ENCODE assay signal across 8 mouse cellular contexts in the genomic region with DNA sequence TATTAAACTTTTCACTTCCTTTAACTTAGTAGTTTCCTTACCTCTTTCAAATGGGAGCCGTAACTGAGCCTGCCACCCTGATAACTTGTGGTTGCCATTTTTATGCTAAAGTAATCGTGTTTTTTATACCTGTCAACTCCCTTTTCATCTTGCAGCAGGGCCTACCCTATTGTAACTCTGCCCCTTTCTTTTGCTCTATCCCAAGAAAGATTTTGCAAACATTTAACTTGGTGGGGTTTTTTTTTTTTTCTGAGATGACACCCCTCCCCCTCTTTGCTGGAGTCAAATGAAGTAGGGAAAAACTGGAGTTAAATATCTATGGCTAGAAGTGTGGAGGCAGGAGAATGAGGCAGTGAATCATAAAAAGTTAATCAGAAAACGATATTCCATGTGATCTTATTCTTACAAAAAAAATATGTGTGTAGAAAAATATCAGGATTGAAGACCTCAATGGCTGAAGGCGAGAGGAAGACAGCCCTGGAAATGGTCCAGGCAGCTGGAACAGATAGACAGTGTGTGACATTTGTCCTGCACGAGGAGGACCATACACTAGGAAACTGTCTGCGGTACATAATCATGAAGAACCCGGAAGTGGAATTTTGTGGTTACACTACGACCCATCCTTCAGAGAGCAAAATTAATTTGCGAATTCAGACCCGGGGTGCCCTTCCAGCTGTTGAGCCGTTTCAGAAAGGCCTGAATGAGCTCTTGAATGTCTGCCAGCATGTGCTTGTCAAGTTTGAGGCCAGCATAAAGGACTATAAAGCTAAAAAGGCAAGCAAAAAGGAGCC. TPM values are rescaled to one million over a fixed set of nuclear protein-coding genes. Genes with fewer than 3 reads are reported as not detected.
DNase-seq lines count a peak whose midpoint lies in the region; ATAC-seq lines count a peak whose summit lies in the region.

No protein-coding gene starts in this region.

- H3K79me2 ChIP-seq in macrophage (ENCODE audit: inconsistent target), result peaks cover 84% of the 10 kb centered on the region

- 55% methylated on average over 11 of the region's 11 CpGs for WGBS in heart, embryonic 13.5 days
- 46% methylated on average over 11 of the region's 11 CpGs for WGBS in intestine, embryonic 16.5 days
- 43% methylated on average over 11 of the region's 11 CpGs for WGBS in macrophage (ENCODE audit: missing documents)

- ATAC-seq in heart, embryonic 13.5 days (ENCODE audit: extremely low read depth, insufficient number of reproducible peaks, low FRiP score, low TSS enrichment), result no peak
- no peak for ATAC-seq in intestine, embryonic 16.5 days

- H3K4me3 ChIP-seq in heart, embryonic 13.5 days, result peak overlapping the region; percentile 77
- H3K4me3 ChIP-seq in brown adipose tissue, adult 24 weeks (ENCODE audit: insufficient read depth, low read depth, low read length), result peak overlapping the region; percentile 68
- peak overlapping the region; percentile 84 for H3K4me3 ChIP-seq in intestine, embryonic 16.5 days (ENCODE audit: low read length)
- H3K4me3 ChIP-seq in macrophage (ENCODE audit: inconsistent target), result peak overlapping the region; percentile 80

- peak overlapping the region; percentile 97 for H3K4me2 ChIP-seq in heart, embryonic 13.5 days
- peak overlapping the region; percentile 83 for H3K4me2 ChIP-seq in intestine, embryonic 16.5 days (ENCODE audit: low read depth, low read length)

- H3K36me3 ChIP-seq in heart, embryonic 13.5 days, result peaks cover 15% of the 10 kb centered on the region
- no peaks in the 10 kb centered on the region; the same call in 1 of the 2 replicates for H3K36me3 ChIP-seq in intestine, embryonic 16.5 days (ENCODE audit: control insufficient read depth, insufficient read depth, low read length)
- no peaks in the 10 kb centered on the region for H3K36me3 ChIP-seq in macrophage (ENCODE audit: inconsistent target)

- H3K9me3 ChIP-seq in heart, embryonic 13.5 days, result no peaks in the 10 kb centered on the region
- no peaks in the 10 kb centered on the region for H3K9me3 ChIP-seq in intestine, embryonic 16.5 days (ENCODE audit: control insufficient read depth, low read length)

- H3K27ac ChIP-seq in heart, embryonic 13.5 days (replicated peaks), result peak overlapping the region; percentile 96
- peak overlapping the region; percentile 77; the same call in 1 of the 2 replicates for H3K27ac ChIP-seq in brown adipose tissue, adult 24 weeks (replicated peaks; ENCODE audit: low read depth, low read length)
- peak overlapping the region; percentile 70 for H3K27ac ChIP-seq in intestine, embryonic 16.5 days (ENCODE audit: low read length)
- H3K27ac ChIP-seq in macrophage, result peak overlapping the region; percentile 33; the same call in 1 of the 2 replicates

- peaks cover 33% of the 10 kb centered on the region for H3K4me1 ChIP-seq in heart, embryonic 13.5 days
- peaks cover 13% of the 10 kb centered on the region for H3K4me1 ChIP-seq in brown adipose tissue, adult 24 weeks (ENCODE audit: control insufficient read depth, insufficient read depth, insufficient read length, low read length)
- H3K4me1 ChIP-seq in intestine, embryonic 16.5 days (ENCODE audit: control insufficient read depth, insufficient read depth, low read length), result peaks cover 34% of the 10 kb centered on the region

- H3K27me3 ChIP-seq in heart, embryonic 13.5 days (replicated peaks), result no peaks in the 10 kb centered on the region
- H3K27me3 ChIP-seq in intestine, embryonic 16.5 days (replicated peaks; ENCODE audit: control insufficient read depth, insufficient read depth, low read length), result no peaks in the 10 kb centered on the region

- no peak for DNase-seq in heart, adult 8-10 months (ENCODE audit: low spot score)
- DNase-seq in embryo, embryonic 9.5 days (ENCODE audit: extremely low spot score), result no peak
- DNase-seq in cerebellum, adult 11 months, result no peak
- DNase-seq in thymus, postnatal 14 days, result no peak

- H3K9ac ChIP-seq in heart, embryonic 13.5 days, result peak overlapping the region; percentile 92
- peak overlapping the region; percentile 87 for H3K9ac ChIP-seq in intestine, embryonic 16.5 days (ENCODE audit: low read depth, low read length)

RNA-seq across cellular contexts. Expression of gene Polr1d, which starts 1.5 kb away (rescaled TPM):
- polyA plus RNA-seq in heart, embryonic 13.5 days (2015; fragmentation: Nextera tagmentation; extraction: Ambion mirVana), result 90.1 and 98.2 TPM in 2 replicates
- total RNA-seq in heart, adult 8-10 months (2022), result 10 to 100 TPM; 66.0 to 75.4 (median 70.5) TPM
- polyA plus RNA-seq in brown adipose tissue, adult 24 weeks (2012; ENCODE audit: insufficient read depth, insufficient read length, missing spikeins), result 203 and 223 TPM in 2 replicates
- polyA plus RNA-seq in intestine, embryonic 16.5 days (2015; fragmentation: Nextera tagmentation; extraction: Ambion mirVana), result 136 and 151 TPM in 2 replicates
- total RNA-seq in macrophage (2018; cell fraction: chromatin; rRNA removed), result 10 to 100 TPM; 15.7 to 53.8 (median 28.7) TPM
- 100 to 1,000 TPM in 12 of 26 experiments, 10 to 100 TPM in 14; 81.7 to 126 (median 98.2) TPM for total RNA-seq in macrophage (2018; cell fraction: cytosol; rRNA removed)
- 10 to 100 TPM; 23.7 to 59.1 (median 37.0) TPM for total RNA-seq in macrophage (2018; cell fraction: nucleus; rRNA removed)
- polyA plus RNA-seq in macrophage (2018), result 71.8 to 132 TPM (median 100 TPM) in 3 replicates

RNA-seq across cellular contexts. Expression of gene Lnx2, which starts 1.9 kb away (rescaled TPM):
- polyA plus RNA-seq in heart, embryonic 13.5 days (2015; fragmentation: Nextera tagmentation; extraction: Ambion mirVana), result 10.3 and 10.8 TPM in 2 replicates
- 10 to 100 TPM in 2 of 4 experiments, 1 to 10 TPM in 2; 7.4 to 11.5 (median 9.4) TPM for total RNA-seq in heart, adult 8-10 months (2022)
- 6.6 and 7.0 TPM in 2 replicates for polyA plus RNA-seq in brown adipose tissue, adult 24 weeks (2012; ENCODE audit: insufficient read depth, insufficient read length, missing spikeins)
- polyA plus RNA-seq in intestine, embryonic 16.5 days (2015; fragmentation: Nextera tagmentation; extraction: Ambion mirVana), result 15.2 and 16.6 TPM in 2 replicates
- total RNA-seq in macrophage (2018; cell fraction: chromatin; rRNA removed), result 10 to 100 TPM in 3 of 26 experiments, 1 to 10 TPM in 23; 1.7 to 11.7 (median 6.3) TPM
- total RNA-seq in macrophage (2018; cell fraction: cytosol; rRNA removed), result 10 to 100 TPM in 10 of 26 experiments, 1 to 10 TPM in 16; 3.6 to 14.5 (median 9.6) TPM
- total RNA-seq in macrophage (2018; cell fraction: nucleus; rRNA removed), result 10 to 100 TPM in 9 of 26 experiments, 1 to 10 TPM in 17; 3.6 to 12.9 (median 6.7) TPM
- 7.4 to 9.6 TPM (median 8.7 TPM) in 3 replicates for polyA plus RNA-seq in macrophage (2018)

Comparison
In these comparisons a context has a peak if more than half of its experiments do, and no peak if none do; other contexts are left out.
1. H3K27ac ChIP-seq: peak in every context shown above with its lines; median percentile 96 in heart, embryonic 13.5 days; 77 in brown adipose tissue, adult 24 weeks; 70 in intestine, embryonic 16.5 days; 33 in macrophage.